ENCODE assay signal across 8 mouse cellular contexts in genomic region chr5:110094030-110094846, GRCm38 (mm10). TPM values are rescaled to one million over a fixed set of nuclear protein-coding genes. Genes with fewer than 3 reads are reported as not detected.
DNase-seq lines count a peak whose midpoint lies in the region; ATAC-seq and TF ChIP-seq lines count a peak whose summit lies in the region.

Gene Gm35315, minus strand, starts transcription at chr5:110094420.

- dilution Hi-C loops in CH12.LX (cut with MboI; ENCODE audit: extremely low pct_ligation_motif_present, extremely low pct_unique_long_range_greater_than_20kb, low sequenced_read_pairs) = no loop called here

- H3K4me3 ChIP-seq in CH12.LX (replicated peaks in 1 of 3; ENCODE audit: low read depth in 2 of 3, low read length in 2 of 3, poor library complexity in 1 of 3) = peak within 1 kb of the TSS; percentile 60 to 77 (median 62)
- H3K4me3 ChIP-seq in forebrain, embryonic 10.5 days = peak within 1 kb of the TSS; percentile 67
- peak within 1 kb of the TSS; percentile 56 for H3K4me3 ChIP-seq in heart, embryonic 15.5 days
- H3K4me3 ChIP-seq in liver, embryonic 13.5 days (replicated peaks) = peak within 1 kb of the TSS; percentile 60
- peak within 1 kb of the TSS; percentile 55 for H3K4me3 ChIP-seq in stomach, embryonic 16.5 days (replicated peaks; ENCODE audit: low read length)

- in situ Hi-C loops in CH12.LX (cut with MboI; ENCODE audit: low pct_ligation_motif_present, low pct_unique_long_range_greater_than_20kb, low sequenced_read_pairs) = no loop called here

- peak within 1 kb of the TSS; percentile 44 for H3K27ac ChIP-seq in CH12.LX (ENCODE audit: insufficient read depth, low read depth)
- H3K27ac ChIP-seq in forebrain, embryonic 10.5 days = peak within 1 kb of the TSS; percentile 92
- peak within 1 kb of the TSS; percentile 13; the same call in 1 of the 2 replicates for H3K27ac ChIP-seq in heart, embryonic 15.5 days
- H3K27ac ChIP-seq in liver, embryonic 13.5 days = peak within 1 kb of the TSS; percentile 81
- peak within 1 kb of the TSS; percentile 34 for H3K27ac ChIP-seq in stomach, embryonic 16.5 days (ENCODE audit: low read length)

- H3K27me3 ChIP-seq in CH12.LX (replicated peaks) = no peaks in the 10 kb centered on the region
- H3K27me3 ChIP-seq in forebrain, embryonic 10.5 days (ENCODE audit: poor library complexity, severe bottlenecking) = no peaks in the 10 kb centered on the region; the same call in 1 of the 2 replicates
- no peaks in the 10 kb centered on the region for H3K27me3 ChIP-seq in heart, embryonic 15.5 days
- peaks cover 5% of the 10 kb centered on the region; the same call in 1 of the 2 replicates for H3K27me3 ChIP-seq in liver, embryonic 13.5 days
- no peaks in the 10 kb centered on the region for H3K27me3 ChIP-seq in stomach, embryonic 16.5 days (ENCODE audit: control insufficient read depth, insufficient read depth, low read length)

- no peaks in the 10 kb centered on the region for H3K36me3 ChIP-seq in CH12.LX (replicated peaks in 1 of 2; ENCODE audit: control insufficient read depth in 1 of 2, insufficient read depth in 1 of 2, low read length in 1 of 2)
- no peaks in the 10 kb centered on the region for H3K36me3 ChIP-seq in forebrain, embryonic 10.5 days (replicated peaks)
- H3K36me3 ChIP-seq in heart, embryonic 15.5 days = no peaks in the 10 kb centered on the region
- H3K36me3 ChIP-seq in liver, embryonic 13.5 days = no peaks in the 10 kb centered on the region
- H3K36me3 ChIP-seq in stomach, embryonic 16.5 days (ENCODE audit: control insufficient read depth, insufficient read depth, low read length) = no peaks in the 10 kb centered on the region

- H3K9me3 ChIP-seq in CH12.LX (replicated peaks; ENCODE audit: low read length) = no peaks in the 10 kb centered on the region
- H3K9me3 ChIP-seq in forebrain, embryonic 10.5 days = no peaks in the 10 kb centered on the region
- H3K9me3 ChIP-seq in heart, embryonic 15.5 days (replicated peaks) = no peaks in the 10 kb centered on the region
- H3K9me3 ChIP-seq in liver, embryonic 13.5 days (replicated peaks) = no peaks in the 10 kb centered on the region
- no peaks in the 10 kb centered on the region for H3K9me3 ChIP-seq in stomach, embryonic 16.5 days (replicated peaks; ENCODE audit: control insufficient read depth, low read length)

- no peaks in the 10 kb centered on the region for H3K79me2 ChIP-seq in CH12.LX (replicated peaks; ENCODE audit: control insufficient read depth, extremely low read depth, insufficient read depth, poor library complexity, severe bottlenecking)

- WGBS in forebrain, embryonic 10.5 days = 1% methylated on average over 25 of the region's 25 CpGs
- 1% methylated on average over 25 of the region's 25 CpGs for WGBS in heart, embryonic 15.5 days
- 3% methylated on average over 25 of the region's 25 CpGs for WGBS in liver, embryonic 13.5 days (ENCODE audit: insufficient replicate concordance)
- under 1% methylated on average over 25 of the region's 25 CpGs for WGBS in stomach, embryonic 16.5 days

- DNase-seq in CH12.LX (ENCODE audit: extremely low read depth) = peak; percentile 90
- DNase-seq in c-Kit-negative CD71-positive TER-119-positive erythroid progenitor cells, embryonic 14.5 days (ENCODE audit: low read depth, low spot score) = peak; percentile 75
- peak; percentile 86 for DNase-seq in forebrain, embryonic 10.5 days (ENCODE audit: extremely low spot score, low spot score)
- peak; percentile 91 for DNase-seq in kidney, postnatal 14 days
- DNase-seq in liver, embryonic 13.5 days = peak; percentile 88
- DNase-seq in natural killer cell, adult 2 months (ENCODE audit: low spot score in 2 of 2) = peak; percentile 72 to 79

- ATAC-seq in heart, embryonic 15.5 days (replicated peaks; ENCODE audit: insufficient number of reproducible peaks, insufficient read depth, low FRiP score, low read depth) = peak; percentile 88
- ATAC-seq in liver, embryonic 13.5 days (ENCODE audit: low read depth) = peak; percentile 97
- ATAC-seq in stomach, embryonic 16.5 days (ENCODE audit: insufficient read depth, low FRiP score) = peak; percentile 98

- TF ChIP-seq CTCF in CH12.LX (conservative IDR thresholded peaks at IDR 0.05 in 1 of 2, IDR thresholded peaks at IDR 0.05 in 1 of 2; ENCODE audit: low read depth in 2 of 2, low read length in 2 of 2) = no peak

- TF ChIP-seq RAD21 in CH12.LX (IDR thresholded peaks at IDR 0.05; ENCODE audit: low read depth, low read length) = no peak

- H3K9ac ChIP-seq in CH12.LX (ENCODE audit: insufficient read depth, low read depth) = peak within 1 kb of the TSS; percentile 54
- H3K9ac ChIP-seq in heart, embryonic 15.5 days = peak within 1 kb of the TSS; percentile 50
- H3K9ac ChIP-seq in liver, embryonic 13.5 days = peak within 1 kb of the TSS; percentile 70
- peak within 1 kb of the TSS; percentile 63 for H3K9ac ChIP-seq in stomach, embryonic 16.5 days (ENCODE audit: low read length)

- no peak for TF ChIP-seq EP300 in CH12.LX (IDR thresholded peaks at IDR 0.05; ENCODE audit: low read length)

- TF ChIP-seq POLR2A in CH12.LX (IDR thresholded peaks at IDR 0.05; ENCODE audit: low read depth, low read length) = peak; percentile 87

- peaks cover 0 to 25% of the 10 kb centered on the region in 2 experiments; a peak in 2 of 4 replicates for H3K4me1 ChIP-seq in CH12.LX (ENCODE audit: control insufficient read depth in 1 of 2, insufficient read depth in 2 of 2)
- peaks cover 22% of the 10 kb centered on the region for H3K4me1 ChIP-seq in forebrain, embryonic 10.5 days
- peaks cover 9% of the 10 kb centered on the region; the same call in 1 of the 2 replicates for H3K4me1 ChIP-seq in heart, embryonic 15.5 days (replicated peaks)
- peaks cover 22% of the 10 kb centered on the region for H3K4me1 ChIP-seq in liver, embryonic 13.5 days (replicated peaks)
- 0 out of 2 replicates have a peak, but pooled peaks cover 7% of the 10 kb centered on the region for H3K4me1 ChIP-seq in stomach, embryonic 16.5 days (ENCODE audit: control insufficient read depth, insufficient read depth, low read length)

- H3K4me2 ChIP-seq in CH12.LX (ENCODE audit: insufficient read depth, low read depth, poor library complexity, severe bottlenecking) = peak within 1 kb of the TSS; percentile 88
- peak within 1 kb of the TSS; percentile 88 for H3K4me2 ChIP-seq in heart, embryonic 15.5 days
- H3K4me2 ChIP-seq in liver, embryonic 13.5 days = peak within 1 kb of the TSS; percentile 80
- peak within 1 kb of the TSS; percentile 81 for H3K4me2 ChIP-seq in stomach, embryonic 16.5 days (ENCODE audit: low read depth, low read length)

TF ChIP-seq in CH12.LX, 34 proteins besides CTCF, POLR2A, EP300 and RAD21:
- no peak for TF ChIP-seq ZNF384 (IDR thresholded peaks at IDR 0.05; ENCODE audit: low read depth, low read length)
- peak; percentile 76 for TF ChIP-seq TBP (conservative IDR thresholded peaks at IDR 0.05; ENCODE audit: low read depth, low read length)
- peak; percentile 10; the same call in 1 of the 2 replicates for TF ChIP-seq SIN3A (IDR thresholded peaks at IDR 0.05; ENCODE audit: low read length)
- peak; percentile 12; the same call in 1 of the 2 replicates for TF ChIP-seq TCF12 (IDR thresholded peaks at IDR 0.05; ENCODE audit: low read depth, low read length)
- TF ChIP-seq ELF1 (IDR thresholded peaks at IDR 0.05; ENCODE audit: low read depth, low read length) = peak; percentile 80; the same call in 1 of the 2 replicates
- no peak for TF ChIP-seq SMC3 (IDR thresholded peaks at IDR 0.05; ENCODE audit: low read depth, low read length)
- no peak for TF ChIP-seq USF2 (conservative IDR thresholded peaks at IDR 0.05; ENCODE audit: low read depth, low read length)
- no peak for TF ChIP-seq RCOR1 (conservative IDR thresholded peaks at IDR 0.05; ENCODE audit: low read depth, low read length)
- no peak for TF ChIP-seq JUND (conservative IDR thresholded peaks at IDR 0.05; ENCODE audit: low read depth, low read length)
- peak; percentile 69 for TF ChIP-seq MAX (IDR thresholded peaks at IDR 0.05; ENCODE audit: low read length)
- TF ChIP-seq ZMIZ1 (IDR thresholded peaks at IDR 0.05; ENCODE audit: low read depth, low read length) = peak; percentile 38; the same call in 1 of the 2 replicates
- no peak for TF ChIP-seq UBTF (IDR thresholded peaks at IDR 0.05; ENCODE audit: low read depth, low read length)
- TF ChIP-seq MXI1 (IDR thresholded peaks at IDR 0.05; ENCODE audit: low read depth, low read length) = peak; percentile 76
- TF ChIP-seq E2F4 (IDR thresholded peaks at IDR 0.05; ENCODE audit: insufficient replicate concordance, low read depth, low read length) = no peak
- peak; percentile 61 for TF ChIP-seq NRF1 (IDR thresholded peaks at IDR 0.05; ENCODE audit: low read depth, low read length)
- TF ChIP-seq BHLHE40 (IDR thresholded peaks at IDR 0.05; ENCODE audit: low read depth, low read length) = no peak
- TF ChIP-seq MYC (IDR thresholded peaks at IDR 0.05; ENCODE audit: low read depth, low read length) = peak; percentile 93
- peak; percentile 37; the same call in 1 of the 2 replicates for TF ChIP-seq NELFE (IDR thresholded peaks at IDR 0.05; ENCODE audit: low read depth, low read length)
- no peak for TF ChIP-seq ETS1 (conservative IDR thresholded peaks at IDR 0.05; ENCODE audit: low read depth, low read length)

RNA-seq across cellular contexts. Expression of gene Gm35315, which starts in this region (rescaled TPM):
- total RNA-seq in CH12.LX (2012; rRNA removed) (2.3 and 2.6 TPM in 2 replicates), CH12.LX (2014; rRNA removed) (3.7 and 4.0 TPM in 2 replicates)
- polyA plus RNA-seq in CH12.LX (2012; ENCODE audit: insufficient read length, low read depth) = 3.3 TPM in 2 replicates
- 3.5 and 3.8 TPM in 2 replicates for polyA plus RNA-seq in forebrain, embryonic 10.5 days (2016; fragmentation: Nextera tagmentation; extraction: Ambion mirVana)
- 0.16 and 0.87 TPM in 2 replicates for polyA plus RNA-seq in heart, embryonic 15.5 days (2015; fragmentation: Nextera tagmentation; extraction: Ambion mirVana)
- polyA plus RNA-seq in liver, embryonic 13.5 days (2015; fragmentation: Nextera tagmentation; extraction: Ambion mirVana) = 1.1 and 1.6 TPM in 2 replicates
- polyA plus RNA-seq in stomach, embryonic 16.5 days (2015; fragmentation: Nextera tagmentation; extraction: Ambion mirVana) = 1.8 and 2.0 TPM in 2 replicates

Comparison
In these comparisons a context has a peak if more than half of its experiments do, and no peak if none do; other contexts are left out.
1. Peak in every context shown above with its lines: DNase-seq, ATAC-seq, H3K4me3 ChIP-seq and H3K27ac ChIP-seq.
2. Peak in ATAC-seq, H3K4me3 ChIP-seq, H3K27ac ChIP-seq, H3K9ac ChIP-seq and H3K4me2 ChIP-seq in heart, embryonic 15.5 days; RNA of the gene not detected or under 1 TPM.
3. H3K27ac ChIP-seq: peak in every context shown above with its lines; median percentile 92 in forebrain, embryonic 10.5 days; 81 in liver, embryonic 13.5 days; 44 in CH12.LX; 34 in stomach, embryonic 16.5 days; 13 in heart, embryonic 15.5 days.